Mouse (Mus musculus) neural tube, embryonic 12.5 days (tissue): ENCODE results near the gene Rabif. TPM values are rescaled to one million over a fixed set of nuclear protein-coding genes. Genes with fewer than 3 reads are reported as not detected.
"Not testable (repeated sequence)": the region's sequence is repeated elsewhere in the genome, so short reads cannot be mapped to it uniquely, and the experiment has no call there.

Experiments used
- ATAC-seq: fragments of 200-750 bp; cut with Nextera tagmentation; 2 replicates; pipeline ENCODE4 v1.8.0; 2017; ENCODE audit warnings: low read depth, mild to moderate bottlenecking, moderate TSS enrichment, moderate library complexity; ENCODE audit not compliant: low FRiP score
- H3K27ac ChIP-seq: fragments of 300-500 bp; sonication (generic); 2 replicates; pipeline ENCODE4 v1.5.1; 2016
- H3K27me3 ChIP-seq: fragments of 300-500 bp; sonication (generic); replicated peaks from 2 replicates; pipeline ENCODE4 v1.6.1; 2016; ENCODE audit warnings: mild to moderate bottlenecking
- H3K36me3 ChIP-seq: fragments of 300-500 bp; sonication (generic); 2 replicates; pipeline ENCODE4 v1.6.1; 2016; ENCODE audit warnings: mild to moderate bottlenecking
- H3K4me1 ChIP-seq: fragments of 300-500 bp; sonication (generic); 2 replicates; pipeline ENCODE4 v1.6.1; 2016
- H3K4me2 ChIP-seq: fragments of 300-500 bp; sonication (generic); replicated peaks from 2 replicates; pipeline ENCODE4 v1.6.1; 2016; ENCODE audit warnings: mild to moderate bottlenecking
- H3K4me3 ChIP-seq: fragments of 300-500 bp; sonication (generic); 2 replicates; pipeline ENCODE4 v1.5.1; 2016
- H3K9ac ChIP-seq: fragments of 300-500 bp; sonication (generic); 2 replicates; pipeline ENCODE4 v1.6.1; 2016; ENCODE audit warnings: mild to moderate bottlenecking
- H3K9me3 ChIP-seq: fragments of 300-500 bp; sonication (generic); 2 replicates; pipeline ENCODE4 v1.6.1; 2016; ENCODE audit warnings: mild to moderate bottlenecking
- WGBS: fragments of 180-500 bp; shearing (Covaris S2); methylation state at CpG from one replicate; pipeline ENCODE4 v1.1.7; 2016; 5-methylcytosine and 5-hydroxymethylcytosine counted together
- polyA plus RNA-seq: library from polyadenylated mRNA; unstranded; fragments of >200 nt; fragmentation: Nextera tagmentation; extraction: Ambion mirVana; gene quantifications from 2 replicates; pipeline ENCODE4 v1.2.1, GENCODE M21; 2016

The Rabif gene
- polyA plus RNA-seq, 1 experiment from 2014 or later = 50.8 TPM

DNA sequence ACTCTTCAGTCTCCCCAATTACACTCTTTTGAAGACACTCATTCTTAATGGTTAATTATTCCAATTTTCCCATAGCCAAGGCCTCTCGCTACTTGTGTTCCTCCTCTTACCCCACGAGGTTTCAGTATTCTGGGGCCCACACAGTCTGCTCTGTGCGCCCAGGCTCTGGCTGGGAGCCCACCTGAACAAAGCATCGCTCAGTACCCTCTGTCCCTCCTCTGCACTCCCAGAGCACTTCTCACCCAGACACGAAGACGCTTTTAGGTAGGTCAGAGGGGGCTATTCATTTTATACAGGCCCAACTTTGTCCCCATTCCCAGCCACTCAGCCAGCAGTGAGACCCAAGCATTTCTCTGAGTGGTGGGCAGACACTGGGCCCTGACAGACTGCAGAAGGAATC lies 36.2 kb downstream of the Rabif start:
- WGBS = 73% methylated on average over 6 of the region's 6 CpGs
- H3K9ac ChIP-seq = no peak overlapping the region
- no peak overlapping the region for H3K4me3 ChIP-seq
- no peaks in the 10 kb centered on the region for H3K36me3 ChIP-seq
- H3K9me3 ChIP-seq = no peaks in the 10 kb centered on the region
- ATAC-seq = no peak
- no peaks in the 10 kb centered on the region for H3K4me1 ChIP-seq
- no peak overlapping the region for H3K4me2 ChIP-seq
- no peak overlapping the region for H3K27ac ChIP-seq
- no peaks in the 10 kb centered on the region for H3K27me3 ChIP-seq

DNA sequence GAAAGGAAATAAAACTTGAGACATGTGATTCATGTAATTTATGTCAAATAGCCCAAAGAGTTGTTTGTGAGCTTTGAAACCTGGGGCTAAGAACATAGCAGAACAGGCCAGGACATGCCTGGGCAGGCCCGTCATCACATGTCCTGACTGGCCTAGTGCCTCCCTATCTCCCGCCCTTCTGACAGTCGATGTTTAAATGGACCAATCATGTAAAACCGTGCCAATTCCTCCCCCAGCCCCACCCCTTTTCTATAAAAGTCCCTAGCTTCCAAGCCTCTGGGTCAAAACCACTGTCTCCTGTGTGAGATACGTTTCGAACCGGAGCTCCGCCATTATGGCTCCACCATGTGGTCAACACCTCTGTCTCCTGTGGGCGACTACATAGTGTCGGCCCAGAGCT lies 39.3 kb downstream of the Rabif start:
- not testable (repeated sequence) for H3K4me2 ChIP-seq, H3K27ac ChIP-seq, H3K4me1 ChIP-seq, H3K9me3 ChIP-seq, H3K27me3 ChIP-seq, H3K9ac ChIP-seq, H3K4me3 ChIP-seq, ATAC-seq, H3K36me3 ChIP-seq
- 94% methylated on average over 10 of the region's 10 CpGs for WGBS

DNA sequence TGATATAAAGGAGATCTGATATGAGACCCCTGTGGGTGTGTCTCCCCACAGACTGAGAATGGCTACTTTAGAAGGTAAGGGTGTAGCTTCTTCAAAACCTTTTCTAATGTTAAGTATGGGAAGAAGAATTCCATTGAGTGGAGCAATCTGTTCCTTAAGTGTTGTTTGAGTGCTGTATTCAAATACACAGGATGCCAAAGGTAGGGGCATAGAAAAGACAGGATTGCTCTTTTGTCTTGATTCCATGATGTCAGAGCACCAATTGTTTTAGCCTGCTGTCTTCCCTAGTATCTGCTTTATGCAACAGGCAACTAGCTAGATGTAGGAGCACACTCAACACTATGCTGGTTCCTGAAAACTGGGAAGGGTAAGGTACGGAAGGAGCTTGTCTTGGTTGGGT lies 40.6 kb downstream of the Rabif start:
- Histone ChIP-seq H3K36me3 (no peaks in the 10 kb centered on the region), H3K9ac (no peak overlapping the region), H3K4me1 (no peaks in the 10 kb centered on the region), H3K4me3 (no peak overlapping the region), H3K27me3 (no peaks in the 10 kb centered on the region), H3K27ac (no peak overlapping the region), H3K4me2 (no peak overlapping the region), H3K9me3 (no peaks in the 10 kb centered on the region)
- ATAC-seq = no peak
- 100% methylated on average over 1 of the region's 1 CpGs for WGBS

DNA sequence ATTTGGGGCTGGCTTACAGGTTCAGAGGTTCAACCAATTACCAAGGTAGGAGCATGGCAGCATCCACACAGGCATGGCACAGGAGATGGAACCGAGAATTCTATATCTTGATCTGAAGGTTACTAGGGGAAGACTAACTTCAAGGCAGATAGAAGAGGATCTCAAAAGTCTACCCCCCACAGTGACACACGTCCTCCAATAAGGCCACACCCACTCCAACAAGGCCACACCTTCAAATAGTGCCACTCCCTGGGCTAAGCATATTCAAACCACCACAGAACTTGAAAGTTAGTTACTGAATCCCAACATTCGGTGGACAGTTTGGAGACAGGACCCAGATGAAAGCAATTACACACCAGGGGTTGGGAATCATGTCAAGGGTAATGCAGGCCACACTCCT lies 41.1 kb downstream of the Rabif start:
- no peak overlapping the region for H3K4me3 ChIP-seq
- no peak overlapping the region for H3K9ac ChIP-seq
- no peaks in the 10 kb centered on the region for H3K27me3 ChIP-seq
- H3K4me1 ChIP-seq = no peaks in the 10 kb centered on the region
- 72% methylated on average over 3 of the region's 3 CpGs for whole genome bisulfite sequencing
- H3K4me2 ChIP-seq = no peak overlapping the region
- H3K36me3 ChIP-seq = no peaks in the 10 kb centered on the region
- H3K27ac ChIP-seq = no peak overlapping the region
- no peak for ATAC-seq
- H3K9me3 ChIP-seq = no peaks in the 10 kb centered on the region

DNA sequence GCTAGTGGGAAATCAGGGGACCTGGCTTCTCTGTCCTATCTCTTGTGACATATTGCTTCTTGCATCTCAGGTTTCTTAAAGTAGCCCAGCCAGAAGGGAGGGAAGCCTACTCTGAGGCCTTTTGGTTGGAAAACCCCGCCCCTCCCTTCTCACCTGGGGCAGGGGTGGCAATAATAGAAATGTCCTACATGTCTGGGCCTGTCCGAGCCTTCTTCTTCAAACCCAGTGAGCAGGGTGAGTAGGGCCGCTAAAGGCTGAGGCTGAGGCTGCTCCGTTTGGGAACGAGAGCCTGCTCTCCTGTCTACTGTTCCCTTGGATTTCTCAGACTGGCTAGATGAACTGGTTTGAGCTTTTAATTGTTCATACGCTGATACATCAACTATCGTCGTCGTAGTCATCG lies 46.2 kb downstream of the Rabif start:
- no peak overlapping the region for H3K4me2 ChIP-seq
- H3K9me3 ChIP-seq = peaks cover 7% of the 10 kb centered on the region; the same call in 1 of the 2 replicates
- no peaks in the 10 kb centered on the region for H3K36me3 ChIP-seq
- H3K4me3 ChIP-seq = no peak overlapping the region
- 88% methylated on average over 10 of the region's 10 CpGs for whole genome bisulfite sequencing
- no peak overlapping the region for H3K27ac ChIP-seq
- no peak for ATAC-seq
- H3K4me1 ChIP-seq = no peaks in the 10 kb centered on the region
- no peaks in the 10 kb centered on the region for H3K27me3 ChIP-seq
- H3K9ac ChIP-seq = no peak overlapping the region

DNA sequence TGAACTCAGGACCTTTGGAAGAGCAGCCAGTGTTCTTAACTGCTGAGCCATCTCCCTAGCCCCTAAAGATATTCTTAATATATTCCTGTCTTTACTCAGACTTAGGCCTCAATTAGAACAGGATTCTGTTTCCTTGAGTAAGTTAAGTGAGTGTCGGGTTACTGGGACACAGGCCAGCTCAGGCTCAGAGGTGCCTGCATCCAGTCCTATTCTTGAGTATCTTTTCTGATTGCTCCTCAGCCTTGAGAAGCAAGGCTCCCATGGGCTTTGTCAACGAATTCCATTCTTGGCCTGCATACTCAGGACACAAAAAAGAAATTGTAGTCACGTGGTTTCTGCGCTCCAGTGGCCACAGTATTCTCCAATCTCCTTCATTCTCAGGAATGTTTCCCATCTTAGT lies 53.8 kb downstream of the Rabif start:
- no peak for ATAC-seq
- Histone ChIP-seq H3K9me3 (peaks cover 7% of the 10 kb centered on the region; the same call in 1 of the 2 replicates), H3K27me3 (no peaks in the 10 kb centered on the region), H3K4me3 (no peak overlapping the region), H3K9ac (no peak overlapping the region), H3K27ac (no peak overlapping the region), H3K4me1 (no peaks in the 10 kb centered on the region), H3K36me3 (no peaks in the 10 kb centered on the region), H3K4me2 (no peak overlapping the region)
- 81% methylated on average over 4 of the region's 4 CpGs for WGBS

DNA sequence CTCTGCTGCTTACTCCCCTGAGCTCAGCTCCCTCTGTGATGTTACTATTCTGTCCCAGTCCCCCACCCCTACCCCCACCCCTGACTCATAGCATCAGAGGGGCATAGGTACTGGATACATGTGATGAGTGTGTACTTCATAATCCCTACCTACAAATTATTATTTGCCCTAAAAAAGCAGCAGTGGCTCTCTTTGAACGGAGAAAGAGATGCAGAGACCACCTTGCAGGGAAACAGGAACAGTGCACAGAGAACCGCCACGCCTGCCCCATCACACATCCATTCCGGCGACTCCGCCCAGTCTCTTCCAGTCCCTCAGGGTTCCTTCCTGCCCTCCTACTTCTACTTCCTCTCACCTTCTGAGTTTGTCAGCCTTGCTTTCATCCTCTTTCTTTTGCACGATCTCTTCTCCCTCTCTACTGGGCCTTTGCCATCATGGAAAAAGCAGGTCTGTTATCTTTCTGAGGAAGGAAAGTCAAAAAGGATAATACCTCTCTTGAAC lies 55.2 kb downstream of the Rabif start, which contains the start of gene Mgat4e:
Gene Mgat4e, minus strand, starts transcription at position 51 of the 501 bp plus-strand sequence.
- Histone ChIP-seq H3K36me3 (no peaks in the 10 kb centered on the region), H3K27me3 (no peaks in the 10 kb centered on the region), H3K4me2 (no peak within 1 kb of the TSS), H3K9me3 (peaks cover 7% of the 10 kb centered on the region; the same call in 1 of the 2 replicates), H3K27ac (no peak within 1 kb of the TSS), H3K4me1 (no peaks in the 10 kb centered on the region), H3K9ac (no peak within 1 kb of the TSS), H3K4me3 (no peak within 1 kb of the TSS)
- no peak for ATAC-seq
- WGBS = 55% methylated on average over 7 of the region's 7 CpGs

DNA sequence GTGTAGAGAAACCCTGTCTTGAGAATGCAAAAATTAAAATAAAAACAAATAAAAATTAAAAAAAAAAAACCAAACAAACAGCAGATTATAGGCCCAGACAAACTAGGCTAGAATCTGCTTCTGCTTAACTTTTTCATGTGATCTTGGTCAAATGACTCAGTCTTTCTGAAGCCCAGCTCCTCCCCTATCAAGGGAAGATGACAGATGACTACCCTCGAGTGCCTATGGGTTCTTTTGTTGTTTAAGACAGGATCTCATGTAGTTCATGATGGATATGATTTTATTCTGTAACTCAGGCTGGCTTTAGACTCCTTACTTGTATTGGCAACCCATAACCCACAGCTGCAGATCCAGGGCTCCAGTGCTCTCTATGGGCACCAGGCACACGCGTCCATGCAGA lies 57.4 kb downstream of the Rabif start:
- no peak overlapping the region for H3K27ac ChIP-seq
- H3K4me3 ChIP-seq = no peak overlapping the region
- H3K9me3 ChIP-seq = no peaks in the 10 kb centered on the region
- WGBS = 87% methylated on average over 3 of the region's 3 CpGs
- H3K4me2 ChIP-seq = no peak overlapping the region
- no peak overlapping the region for H3K9ac ChIP-seq
- H3K36me3 ChIP-seq = no peaks in the 10 kb centered on the region
- no peak for ATAC-seq
- no peaks in the 10 kb centered on the region for H3K27me3 ChIP-seq
- H3K4me1 ChIP-seq = peaks cover 12% of the 10 kb centered on the region

DNA sequence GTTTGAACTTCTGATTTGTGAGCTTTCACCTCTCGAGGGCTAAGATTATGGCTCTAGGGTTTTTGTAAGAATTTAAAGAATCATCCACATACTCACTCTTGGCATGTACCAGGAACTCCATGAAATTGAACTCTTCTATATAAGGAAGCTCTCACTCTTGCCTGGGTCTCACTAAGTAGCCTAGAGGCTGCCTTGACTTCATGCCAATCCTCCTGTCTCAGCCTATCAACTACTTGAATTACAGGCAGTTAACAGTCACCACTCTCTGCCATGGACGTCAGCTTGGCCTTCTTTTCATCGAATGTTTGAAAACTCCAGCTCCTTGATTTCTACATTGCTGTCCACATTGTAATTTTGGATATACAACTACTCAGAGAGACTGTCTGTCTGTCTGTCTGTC lies 57.9 kb downstream of the Rabif start:
- Histone ChIP-seq H3K4me3 (no peak overlapping the region), H3K4me2 (no peak overlapping the region), H3K27ac (no peak overlapping the region), H3K4me1 (peaks cover 12% of the 10 kb centered on the region), H3K9me3 (no peaks in the 10 kb centered on the region), H3K27me3 (no peaks in the 10 kb centered on the region), H3K9ac (no peak overlapping the region), H3K36me3 (no peaks in the 10 kb centered on the region)
- 68% methylated on average over 3 of the region's 3 CpGs for WGBS
- ATAC-seq = no peak

DNA sequence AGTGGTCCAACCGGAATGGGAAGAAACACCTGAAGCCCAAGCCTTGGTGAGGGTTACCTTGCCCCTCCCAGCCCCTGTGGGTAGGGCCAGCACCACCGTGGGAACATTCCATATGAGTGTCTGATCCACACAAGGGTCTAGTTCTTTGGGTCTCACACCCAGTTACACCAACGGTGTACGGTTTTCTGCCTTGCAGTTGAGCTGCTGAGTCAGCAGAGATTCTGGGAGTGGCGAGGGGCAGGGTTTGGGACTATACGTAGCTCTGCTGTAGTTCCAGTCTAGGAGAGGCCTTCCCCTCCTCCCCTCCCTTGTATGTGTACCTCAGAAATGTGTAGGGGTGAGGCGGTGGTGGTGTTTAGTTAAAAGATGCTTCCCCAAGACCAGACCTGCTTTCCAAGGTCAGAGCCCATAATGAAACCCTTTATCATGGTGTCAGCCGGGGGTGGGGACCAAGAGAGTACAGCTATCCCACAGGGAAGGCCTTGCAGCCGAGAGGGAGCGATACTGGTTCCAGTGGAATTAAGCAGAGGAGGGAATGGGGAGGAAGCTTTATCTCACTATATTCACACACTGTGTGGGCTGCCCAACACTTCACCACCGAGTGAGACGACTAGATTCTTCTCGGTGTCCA lies 60.9 kb downstream of the Rabif start:
- peaks cover 12% of the 10 kb centered on the region for H3K4me1 ChIP-seq
- no peaks in the 10 kb centered on the region for H3K36me3 ChIP-seq
- H3K27ac ChIP-seq = no peak overlapping the region
- H3K4me3 ChIP-seq = no peak overlapping the region
- no peak overlapping the region for H3K9ac ChIP-seq
- no peaks in the 10 kb centered on the region for H3K27me3 ChIP-seq
- peak overlapping the region; percentile 94 for H3K4me2 ChIP-seq
- 31% methylated on average over 13 of the region's 13 CpGs for WGBS
- H3K9me3 ChIP-seq = no peaks in the 10 kb centered on the region
- ATAC-seq = no peak

DNA sequence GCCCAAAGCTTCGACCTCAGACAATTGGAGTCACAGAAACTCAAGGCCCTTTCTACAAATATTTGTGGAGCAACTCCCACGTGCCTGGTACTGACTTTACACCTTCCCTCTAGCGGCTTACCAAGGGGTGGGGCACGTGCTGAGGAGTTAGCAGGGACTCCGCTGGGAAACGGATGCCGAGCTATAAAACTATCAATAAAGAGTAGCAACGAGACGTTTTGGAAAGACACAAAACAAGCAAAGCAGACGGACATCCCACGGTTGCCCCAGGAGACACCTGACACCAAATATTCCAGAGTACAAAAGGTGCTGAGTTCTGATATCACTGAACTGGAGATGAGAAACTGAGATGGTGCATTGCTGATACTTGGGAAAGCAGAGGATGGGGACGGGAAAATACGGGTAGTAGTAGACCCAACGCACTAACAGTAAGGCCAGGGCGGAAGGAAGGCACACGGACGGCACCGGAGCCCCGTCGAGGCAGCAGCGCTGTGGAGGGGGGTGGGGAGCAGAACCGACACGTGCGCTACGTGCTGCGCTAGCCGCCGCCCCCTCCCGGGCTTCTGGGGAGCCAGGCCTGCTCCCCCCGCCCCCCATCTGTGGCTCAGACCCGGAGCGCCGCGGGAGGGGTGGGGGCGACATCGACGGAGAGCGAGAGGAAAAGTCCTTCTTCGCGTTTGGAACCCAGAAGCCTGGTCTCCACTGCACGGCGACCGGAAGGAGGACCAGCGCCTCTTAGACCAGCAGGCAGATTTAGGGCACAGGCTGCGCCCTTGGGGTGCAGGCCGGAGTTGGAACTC lies 61.6 kb downstream of the Rabif start:
- no peaks in the 10 kb centered on the region for H3K9me3 ChIP-seq
- ATAC-seq = peak; percentile 37
- no peaks in the 10 kb centered on the region for H3K27me3 ChIP-seq
- H3K4me3 ChIP-seq = peak overlapping the region; percentile 68
- 2% methylated on average over 46 of the region's 46 CpGs for WGBS
- peak overlapping the region; percentile 83 for H3K9ac ChIP-seq
- H3K4me2 ChIP-seq = peak overlapping the region; percentile 94
- peaks cover 12% of the 10 kb centered on the region for H3K4me1 ChIP-seq
- H3K36me3 ChIP-seq = no peaks in the 10 kb centered on the region
- H3K27ac ChIP-seq = peak overlapping the region; percentile 87

DNA sequence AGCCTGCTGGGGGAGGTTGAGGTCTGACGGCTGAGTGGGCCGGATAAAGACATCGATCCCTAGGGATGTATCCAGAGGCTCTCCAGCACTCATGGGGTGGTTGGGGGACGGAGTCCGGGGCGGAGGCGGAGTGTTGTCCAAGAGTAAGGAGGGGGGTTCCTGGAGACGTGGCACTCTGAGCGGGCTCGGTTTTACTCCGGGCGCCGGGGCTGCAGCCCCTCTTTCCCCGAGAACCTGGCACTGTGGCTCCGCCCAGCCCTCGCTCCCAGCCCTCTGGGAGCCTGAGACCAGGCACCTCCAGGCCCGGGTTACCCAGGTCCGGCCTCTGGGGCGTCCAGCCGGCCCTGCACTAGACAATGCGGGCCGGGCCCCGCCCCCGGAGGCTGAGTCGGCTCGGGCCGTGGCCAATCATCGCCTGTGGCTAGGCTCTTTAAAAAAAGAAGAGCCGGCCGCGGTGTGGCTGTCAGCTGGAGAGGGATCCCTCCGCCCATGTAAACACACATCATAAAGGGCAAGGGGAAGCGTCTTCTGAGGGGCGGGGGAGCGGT lies 62.3 kb downstream of the Rabif start:
- Histone ChIP-seq H3K27me3 (no peaks in the 10 kb centered on the region), H3K4me3 (peak overlapping the region; percentile 68), H3K27ac (peak overlapping the region; percentile 87), H3K36me3 (no peaks in the 10 kb centered on the region), H3K4me2 (peak overlapping the region; percentile 94), H3K4me1 (peaks cover 12% of the 10 kb centered on the region), H3K9ac (peak overlapping the region; percentile 83), H3K9me3 (no peaks in the 10 kb centered on the region)
- ATAC-seq = peak; percentile 96
- WGBS = 0% methylated on average over 35 of the region's 35 CpGs
